21 mouse cellular contexts compared by ENCODE assay signal in genomic region chr13:46485605-46486004, GRCm38 (mm10). TPM values are rescaled to one million over a fixed set of nuclear protein-coding genes. Genes with fewer than 3 reads are reported as not detected.
A peak's percentile ranks its signal among the peaks of the same experiment; 100 is the strongest.
DNase-seq lines count a peak whose midpoint lies in the region; ATAC-seq and TF ChIP-seq lines count a peak whose summit lies in the region.
"Had no signal": no experiment of that assay in that cellular context is flagged by ENCODE, and none has a peak within 500 bp of the region (broad histone marks: within the 10 kb centered on the region; RNA-seq: fewer than 3 reads in every experiment).

No protein-coding gene starts in this region.

- H3K36me3 ChIP-seq in MEL (ENCODE audit: control insufficient read depth in 1 of 2, insufficient read depth in 2 of 2, low read length in 2 of 2): peaks cover 0 to 2% of the 10 kb centered on the region in 2 experiments; a peak in 2 of 4 replicates
- H3K36me3 ChIP-seq in lung, postnatal 0 days (ENCODE audit: insufficient read depth, low read length): no peaks in the 10 kb centered on the region
- H3K36me3 ChIP-seq: G1E had no signal

- no peak for TF ChIP-seq POLR2A in MEL (IDR thresholded peaks at IDR 0.05; ENCODE audit: control insufficient read depth in 1 of 2, insufficient read depth in 1 of 2, low read depth in 1 of 2, low read length in 2 of 2, poor library complexity in 1 of 2)

- no peaks in the 10 kb centered on the region for H3K79me2 ChIP-seq in MEL (ENCODE audit: control insufficient read depth, insufficient read depth, low read length, poor library complexity)

- no peak for TF ChIP-seq EP300 in MEL (IDR thresholded peaks at IDR 0.05; ENCODE audit: low read depth in 1 of 2, low read length in 2 of 2)
- TF ChIP-seq EP300 in lung, postnatal 0 days (IDR thresholded peaks at IDR 0.05): no peak

- no peak overlapping the region for H3K4me3 ChIP-seq in MEL (ENCODE audit: control insufficient read depth in 1 of 2, insufficient read depth in 1 of 2, low read depth in 2 of 2, low read length in 2 of 2)
- no peak overlapping the region for H3K4me3 ChIP-seq in lung, postnatal 0 days (ENCODE audit: low read depth, low read length)

- WGBS in lung, postnatal 0 days: 67% methylated on average over 3 of the region's 3 CpGs

- no peak overlapping the region for H3K9ac ChIP-seq in MEL (ENCODE audit: control insufficient read depth, low read depth, low read length, poor library complexity, severe bottlenecking)
- no peak overlapping the region for H3K9ac ChIP-seq in lung, postnatal 0 days (replicated peaks; ENCODE audit: low read depth)

- no peaks in the 10 kb centered on the region for H3K27me3 ChIP-seq in MEL (ENCODE audit: control insufficient read depth in 1 of 2, insufficient read depth in 2 of 2, low read length in 2 of 2)
- H3K27me3 ChIP-seq in lung, postnatal 0 days (replicated peaks; ENCODE audit: insufficient read depth, low read length): no peaks in the 10 kb centered on the region
- H3K27me3 ChIP-seq: CH12.LX had no signal

- no peak overlapping the region for H3K27ac ChIP-seq in MEL (ENCODE audit: control insufficient read depth, low read depth, low read length)
- no peak overlapping the region for H3K27ac ChIP-seq in lung, postnatal 0 days (ENCODE audit: low read length)

- H3K4me2 ChIP-seq in lung, postnatal 0 days (replicated peaks; ENCODE audit: low read depth, low read length): no peak overlapping the region

- no peak for TF ChIP-seq RAD21 in MEL (IDR thresholded peaks at IDR 0.05; ENCODE audit: low read depth, low read length)

- ATAC-seq in lung, postnatal 0 days: no peak
- ATAC-seq: activated CD4-positive, CD25-positive, alpha-beta regulatory T cell, adult 4 months; CD4-positive, CD25-positive, alpha-beta regulatory T cell, adult 4 months; Patski had no signal

- H3K9me3 ChIP-seq in MEL (replicated peaks; ENCODE audit: insufficient read depth, low read length): no peaks in the 10 kb centered on the region
- no peaks in the 10 kb centered on the region for H3K9me3 ChIP-seq in lung, postnatal 0 days (ENCODE audit: low read length)
- H3K9me3 ChIP-seq: G1E had no signal

- TF ChIP-seq CTCF in MEL (IDR thresholded peaks at IDR 0.05 in 2 of 3, conservative IDR thresholded peaks at IDR 0.05 in 1 of 3; ENCODE audit: control insufficient read depth in 1 of 3, insufficient read depth in 1 of 3, low read depth in 2 of 3, low read length in 3 of 3, poor library complexity in 1 of 3, severe bottlenecking in 1 of 3): no peak
- no peak for TF ChIP-seq CTCF in lung, postnatal 0 days (IDR thresholded peaks at IDR 0.05)

- peaks cover 0 to 4% of the 10 kb centered on the region in 2 experiments; a peak in 1 of 4 replicates for H3K4me1 ChIP-seq in MEL (ENCODE audit: control insufficient read depth in 1 of 2, insufficient read depth in 2 of 2, low read length in 2 of 2)
- H3K4me1 ChIP-seq in lung, postnatal 0 days (ENCODE audit: insufficient read depth, low read depth, low read length): no peaks in the 10 kb centered on the region

- DNase-seq in 416B (ENCODE audit: low read depth): peak; percentile 67
- DNase-seq in MEL (ENCODE audit: low read depth, low spot score): no peak
- no peak for DNase-seq in lung, postnatal 0 days (ENCODE audit: low spot score)
- no peak for DNase-seq in kidney, adult 9 months
- DNase-seq: adrenal gland, adult 2 months; adrenal gland, adult 8-10 months; adrenal gland, postnatal 10 days; adrenal gland, postnatal 14 days; adrenal gland, postnatal 25 days; adrenal gland, postnatal 36 days; B cell, adult 2 months; cerebellum, adult 11 months; cerebellum, adult 11-12 months; cerebellum, adult 18-20 months; cerebellum, adult 2 months; cerebellum, adult 8-10 months had no signal

TF ChIP-seq in MEL, 35 proteins besides CTCF, POLR2A, EP300 and RAD21:
- peak; percentile 67; the same call in 1 of the 2 replicates for TF ChIP-seq USF1 (IDR thresholded peaks at IDR 0.05; ENCODE audit: low read depth, low read length)
- TF ChIP-seq CHD2 (IDR thresholded peaks at IDR 0.05; ENCODE audit: low read length): no peak

RNA-seq across cellular contexts. Expression of gene Cap2, which starts 16.0 kb away (rescaled TPM):
- total RNA-seq in MEL (2012; rRNA removed): 14.1 and 14.8 TPM in 2 replicates
- polyA plus RNA-seq in MEL (2012; ENCODE audit: insufficient read depth in 1 of 2, insufficient read length in 2 of 2, low read depth in 1 of 2, low replicate concordance in 2 of 2, missing spikeins in 1 of 2): 100 to 1,000 TPM in 1 of 2 experiments, 10 to 100 TPM in 1; 22.3 to 120 TPM
- polyA plus RNA-seq in lung, postnatal 0 days (2015; fragmentation: Nextera tagmentation; extraction: Ambion mirVana): 5.3 and 5.8 TPM in 2 replicates
- polyA plus RNA-seq: G1E, Patski had no signal
